Mouse (Mus musculus): ENCODE data around the gene Pkp1. TPM values are rescaled to one million over a fixed set of nuclear protein-coding genes. Genes with fewer than 3 reads are reported as not detected.

Pkp1 gene
- polyA plus RNA-seq, 1 experiment from 2014 or later: 0.04 TPM

DNA sequence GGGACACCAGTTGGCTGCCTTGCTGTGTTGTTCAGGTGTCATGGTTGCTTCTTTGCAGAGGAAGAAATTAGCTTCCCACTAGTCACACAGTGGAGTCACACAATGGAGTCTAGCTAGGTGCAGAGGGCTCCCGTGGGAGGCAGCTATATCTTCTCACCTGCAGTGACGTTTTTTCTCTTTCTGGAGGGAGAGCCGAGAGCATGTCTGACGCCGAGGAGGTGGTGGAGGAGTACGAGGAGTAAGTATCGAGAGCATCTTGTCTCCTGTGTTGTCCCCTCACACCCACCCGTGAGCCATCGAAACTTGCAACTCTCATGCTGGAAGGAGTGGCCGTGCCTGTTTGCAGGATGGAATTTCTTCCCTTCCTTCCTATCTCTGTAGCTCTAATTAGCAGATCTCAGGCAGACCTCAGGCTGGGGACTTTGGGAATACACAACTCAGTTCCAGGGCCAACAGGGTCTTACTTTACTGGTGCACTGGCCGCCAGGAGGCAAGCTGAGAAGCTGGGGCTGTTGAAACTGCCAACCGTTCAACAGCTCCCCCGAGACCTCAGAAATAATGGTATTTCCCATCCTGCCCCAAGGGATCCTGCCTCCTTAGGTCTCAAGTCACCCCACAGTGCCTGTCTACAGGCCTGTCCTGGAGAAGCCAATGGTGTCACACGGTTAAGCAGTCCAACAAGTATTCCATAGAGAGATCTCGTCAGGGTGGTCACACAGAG is 78.2 kb downstream of the Pkp1 start:
- Histone ChIP-seq H3K9ac (peak overlapping the region; percentile 73), H3K36me3 (peaks cover 66% of the 10 kb centered on the region), H3K27ac (ENCODE audit: poor library complexity, severe bottlenecking) (peak overlapping the region; percentile 78), H3K4me3 (peak overlapping the region; percentile 25), H3K9me3 (replicated peaks) (no peaks in the 10 kb centered on the region), H3K27me3 (replicated peaks) (no peaks in the 10 kb centered on the region), H3K4me2 (peak overlapping the region; percentile 57), H3K4me1 (replicated peaks) (peaks cover 77% of the 10 kb centered on the region)
- no peak for ATAC-seq (ENCODE audit: insufficient number of reproducible peaks, low FRiP score)
- WGBS: 31% methylated on average over 15 of the region's 15 CpGs

DNA sequence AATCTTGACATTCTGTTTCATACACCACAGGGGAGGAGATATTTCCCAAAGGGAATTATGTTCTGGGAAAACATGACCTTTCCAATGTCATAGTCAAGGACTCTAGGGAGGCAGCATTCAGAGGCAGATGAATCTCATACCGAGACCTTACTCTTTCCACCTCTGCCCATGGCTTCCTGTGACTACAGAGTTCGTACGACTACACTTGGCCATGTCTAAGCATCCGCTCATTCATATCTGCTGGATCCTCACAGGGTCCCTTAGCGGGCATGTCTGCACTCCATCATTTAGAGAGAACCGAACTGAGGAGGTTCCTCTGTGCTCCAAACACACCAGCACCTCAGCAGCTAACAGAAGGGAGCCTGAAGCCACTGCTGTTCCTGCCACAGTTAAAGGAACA is 79.9 kb downstream of the Pkp1 start:
- Histone ChIP-seq H3K9me3 (replicated peaks) (no peaks in the 10 kb centered on the region), H3K27me3 (replicated peaks) (no peaks in the 10 kb centered on the region), H3K9ac (peak overlapping the region; percentile 95), H3K36me3 (peaks cover 49% of the 10 kb centered on the region), H3K4me1 (replicated peaks) (peaks cover 77% of the 10 kb centered on the region), H3K27ac (ENCODE audit: poor library complexity, severe bottlenecking) (peak overlapping the region; percentile 96), H3K4me2 (peak overlapping the region; percentile 68), H3K4me3 (peak overlapping the region; percentile 67)
- 49% methylated on average over 6 of the region's 6 CpGs for WGBS
- ATAC-seq (ENCODE audit: insufficient number of reproducible peaks, low FRiP score): no peak

DNA sequence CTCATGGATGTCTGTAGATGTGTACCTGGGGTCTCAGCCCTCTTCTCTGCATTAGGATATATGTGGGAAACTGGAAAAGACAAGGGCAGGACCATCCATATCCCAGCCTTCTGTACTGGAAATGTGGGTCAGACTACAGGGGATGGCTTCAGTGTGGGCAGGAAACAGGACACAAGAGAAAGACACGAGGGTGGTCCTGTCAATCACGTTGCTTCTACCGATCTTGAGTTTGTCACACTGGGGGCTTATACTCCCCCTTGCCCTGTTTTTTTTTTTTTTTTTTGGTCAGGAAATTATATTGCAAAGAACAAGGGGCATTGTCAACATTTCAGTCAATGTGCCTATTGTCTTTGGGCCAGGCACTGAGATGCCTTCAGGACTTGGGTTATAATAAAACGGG is 80.4 kb downstream of the Pkp1 start:
- Histone ChIP-seq H3K9me3 (replicated peaks) (no peaks in the 10 kb centered on the region), H3K36me3 (peaks cover 44% of the 10 kb centered on the region), H3K27ac (ENCODE audit: poor library complexity, severe bottlenecking) (peak overlapping the region; percentile 96), H3K27me3 (replicated peaks) (no peaks in the 10 kb centered on the region), H3K9ac (peak overlapping the region; percentile 95), H3K4me1 (replicated peaks) (peaks cover 77% of the 10 kb centered on the region), H3K4me2 (peak overlapping the region; percentile 68), H3K4me3 (peak overlapping the region; percentile 67)
- no peak for ATAC-seq (ENCODE audit: insufficient number of reproducible peaks, low FRiP score)
- 32% methylated on average over 4 of the region's 4 CpGs for WGBS

DNA sequence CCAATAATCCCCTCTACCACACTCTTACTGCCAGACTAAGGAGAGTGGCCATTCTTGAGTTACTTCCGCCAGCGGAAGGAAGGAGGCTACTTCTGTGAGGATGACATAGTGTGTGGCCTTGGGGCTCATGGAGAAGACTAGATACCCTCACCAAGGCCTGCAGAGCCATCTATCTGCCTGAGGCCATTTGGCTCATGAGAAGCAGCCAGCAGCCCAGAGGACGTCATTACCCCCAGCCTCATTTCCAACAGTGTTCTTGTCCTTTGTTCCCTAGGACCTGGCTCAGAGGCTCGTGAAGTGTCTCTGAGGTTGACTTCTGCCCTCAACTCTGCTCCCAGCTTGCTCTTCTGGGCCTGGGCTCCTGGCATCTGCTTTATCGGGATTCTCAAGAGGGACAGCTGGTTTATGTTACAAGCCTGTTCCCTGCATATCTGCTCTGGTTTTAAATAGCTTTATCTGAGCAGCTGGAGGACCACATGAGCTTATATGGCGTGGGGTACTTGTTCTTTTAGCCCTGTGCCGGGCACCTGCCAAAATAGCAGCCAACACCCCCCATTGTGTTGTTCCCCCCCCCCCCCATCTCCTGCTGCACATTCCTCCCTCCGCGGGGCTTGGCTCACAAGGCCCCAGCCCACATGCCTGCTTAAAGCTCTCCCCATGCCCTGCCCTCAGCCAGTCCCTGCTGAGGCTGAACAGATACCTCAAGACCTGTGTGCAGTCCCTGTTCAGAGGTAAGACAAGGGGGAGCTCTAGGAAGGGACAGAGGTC is 83.1 kb downstream of the Pkp1 start, which contains the start of gene Tnnt2:
Gene Tnnt2, plus strand, starts transcription at position 639 of the 768 bp plus-strand sequence.
- peaks cover 72% of the 10 kb centered on the region for H3K4me1 ChIP-seq (replicated peaks)
- ATAC-seq (ENCODE audit: insufficient number of reproducible peaks, low FRiP score): peak; percentile 80
- H3K36me3 ChIP-seq: peaks cover 19% of the 10 kb centered on the region
- H3K9me3 ChIP-seq (replicated peaks): no peaks in the 10 kb centered on the region
- peak within 1 kb of the TSS; percentile 97 for H3K27ac ChIP-seq (ENCODE audit: poor library complexity, severe bottlenecking)
- H3K9ac ChIP-seq: peak within 1 kb of the TSS; percentile 95
- H3K4me3 ChIP-seq: peak within 1 kb of the TSS; percentile 67
- H3K27me3 ChIP-seq (replicated peaks): no peaks in the 10 kb centered on the region
- H3K4me2 ChIP-seq: peak within 1 kb of the TSS; percentile 68
- WGBS: 17% methylated on average over 9 of the region's 9 CpGs

DNA sequence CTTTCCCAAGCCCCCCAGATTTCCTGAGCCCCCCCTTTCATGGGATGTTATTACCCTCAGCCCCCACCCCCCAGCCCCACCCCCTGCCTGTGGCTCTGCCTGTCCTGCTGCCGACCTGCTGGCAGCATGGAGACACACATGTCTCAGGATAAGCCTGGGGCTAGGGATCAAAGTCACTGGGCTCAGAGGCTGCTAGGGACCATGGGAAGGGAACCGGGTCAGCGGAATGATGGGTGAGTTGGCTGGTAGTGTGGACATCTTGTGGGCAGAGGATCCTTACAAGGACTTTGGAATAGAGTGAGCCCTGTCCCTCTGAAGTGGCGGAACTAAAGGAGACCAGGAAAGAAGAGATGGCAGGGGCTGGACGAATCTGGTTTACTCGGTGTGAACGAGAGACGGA is 84.0 kb downstream of the Pkp1 start:
- peaks cover 71% of the 10 kb centered on the region for H3K4me1 ChIP-seq (replicated peaks)
- no peaks in the 10 kb centered on the region for H3K27me3 ChIP-seq (replicated peaks)
- ATAC-seq (ENCODE audit: insufficient number of reproducible peaks, low FRiP score): no peak
- H3K9me3 ChIP-seq (replicated peaks): no peaks in the 10 kb centered on the region
- H3K9ac ChIP-seq: peak overlapping the region; percentile 34; the same call in 1 of the 2 replicates
- no peak overlapping the region for H3K4me3 ChIP-seq
- no peak overlapping the region for H3K4me2 ChIP-seq
- H3K27ac ChIP-seq (ENCODE audit: poor library complexity, severe bottlenecking): peak overlapping the region; percentile 97
- peaks cover 10% of the 10 kb centered on the region; the same call in 1 of the 2 replicates for H3K36me3 ChIP-seq
- 64% methylated on average over 8 of the region's 8 CpGs for WGBS

DNA sequence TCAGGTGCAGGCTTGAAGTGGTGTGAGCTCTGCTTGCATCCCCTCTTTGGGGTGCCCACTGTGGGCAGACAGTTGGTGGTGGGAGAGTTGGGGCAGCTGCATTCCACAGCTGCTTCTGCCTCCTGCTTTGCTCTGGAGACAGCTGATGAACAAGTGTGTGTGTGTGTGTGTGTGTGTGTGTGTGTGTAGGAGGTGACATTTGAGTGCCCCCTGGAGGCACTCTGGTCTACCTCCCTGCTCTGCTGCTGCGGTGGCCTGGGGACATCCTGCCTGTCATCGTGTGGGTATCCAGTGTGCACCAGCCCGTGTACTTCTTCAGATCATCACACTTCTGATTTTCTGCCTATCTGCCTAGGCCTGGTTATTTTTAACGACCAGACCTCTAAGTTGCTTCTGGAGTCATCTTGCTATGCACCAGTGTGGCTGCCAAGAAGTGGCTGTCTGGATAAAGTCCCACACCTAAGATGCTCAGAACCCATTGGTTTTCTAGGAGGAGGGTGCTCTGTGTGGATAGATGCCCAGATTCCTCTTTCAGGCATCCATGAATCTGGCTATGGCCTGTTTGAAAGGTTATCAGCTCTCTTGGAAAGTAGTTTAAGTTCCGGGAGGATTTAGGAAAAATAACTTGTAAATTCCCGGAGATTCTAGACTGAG is 84.7 kb downstream of the Pkp1 start:
- WGBS: 37% methylated on average over 6 of the region's 6 CpGs
- Histone ChIP-seq H3K9ac (peak overlapping the region; percentile 34; the same call in 1 of the 2 replicates), H3K4me3 (no peak overlapping the region), H3K27ac (ENCODE audit: poor library complexity, severe bottlenecking) (peak overlapping the region; percentile 97), H3K4me1 (replicated peaks) (peaks cover 74% of the 10 kb centered on the region), H3K9me3 (replicated peaks) (no peaks in the 10 kb centered on the region), H3K36me3 (peaks cover 7% of the 10 kb centered on the region; the same call in 1 of the 2 replicates), H3K4me2 (no peak overlapping the region), H3K27me3 (replicated peaks) (no peaks in the 10 kb centered on the region)
- ATAC-seq (ENCODE audit: insufficient number of reproducible peaks, low FRiP score): no peak

DNA sequence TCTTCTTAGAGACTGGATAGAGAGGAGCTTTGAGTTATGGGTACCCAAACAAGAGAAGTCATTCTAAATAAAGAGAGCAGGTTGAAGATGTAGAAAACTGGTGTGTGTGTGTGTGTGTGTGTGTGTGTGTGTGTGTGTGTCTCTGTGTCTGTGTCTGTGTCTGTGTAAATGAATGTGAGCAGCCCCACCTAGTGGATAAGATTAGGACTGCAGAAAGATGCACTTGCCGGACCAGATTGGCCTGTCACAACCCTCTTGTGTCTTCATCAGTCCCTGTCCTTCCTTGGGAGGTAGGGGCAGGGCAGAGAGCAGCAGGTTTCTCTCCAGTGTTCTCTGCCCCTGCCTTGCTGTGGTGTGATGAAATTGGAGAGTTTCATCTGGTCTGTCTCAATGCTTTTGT is 90.1 kb downstream of the Pkp1 start:
- Histone ChIP-seq H3K9ac (no peak overlapping the region), H3K27me3 (replicated peaks) (no peaks in the 10 kb centered on the region; the same call in 1 of the 2 replicates), H3K9me3 (replicated peaks) (no peaks in the 10 kb centered on the region), H3K4me1 (replicated peaks) (peaks cover 40% of the 10 kb centered on the region), H3K4me2 (no peak overlapping the region), H3K36me3 (no peaks in the 10 kb centered on the region), H3K27ac (ENCODE audit: poor library complexity, severe bottlenecking) (no peak overlapping the region), H3K4me3 (no peak overlapping the region)
- WGBS: 29% methylated on average over 1 of the region's 1 CpGs
- no peak for ATAC-seq (ENCODE audit: insufficient number of reproducible peaks, low FRiP score)

DNA sequence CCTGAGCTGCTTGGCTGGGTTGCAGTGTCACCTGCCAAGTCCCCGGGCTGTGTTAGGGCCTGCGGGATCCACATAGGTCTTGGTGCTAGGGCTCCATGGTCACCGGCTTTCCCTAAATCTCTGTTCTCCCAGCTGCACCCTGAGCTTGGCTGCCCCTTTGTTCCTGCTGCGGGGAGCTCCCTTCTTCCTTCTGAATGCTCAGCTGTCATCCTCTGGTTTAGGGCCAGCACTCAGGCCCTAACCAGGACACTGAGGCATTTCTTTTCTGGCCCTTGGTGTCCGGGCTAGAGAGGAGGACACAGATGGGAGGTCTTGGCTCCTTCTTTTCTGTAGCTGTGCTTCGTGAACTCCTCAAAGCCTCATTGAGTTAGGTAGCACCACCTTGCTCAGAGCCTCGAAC is 97.2 kb downstream of the Pkp1 start:
- Histone ChIP-seq H3K9me3 (replicated peaks) (no peaks in the 10 kb centered on the region), H3K4me2 (no peak overlapping the region), H3K9ac (no peak overlapping the region), H3K4me3 (no peak overlapping the region), H3K27ac (ENCODE audit: poor library complexity, severe bottlenecking) (no peak overlapping the region), H3K36me3 (no peaks in the 10 kb centered on the region), H3K4me1 (replicated peaks) (peaks cover 33% of the 10 kb centered on the region; the same call in 1 of the 2 replicates), H3K27me3 (replicated peaks) (peaks cover 50% of the 10 kb centered on the region)
- no peak for ATAC-seq (ENCODE audit: insufficient number of reproducible peaks, low FRiP score)
- WGBS: 85% methylated on average over 7 of the region's 7 CpGs

Other genes starting within 250 kb of the Pkp1 start
- gene Csrp1, start 199.1 kb downstream of the Pkp1 start, polyA plus RNA-seq (2016; fragmentation: Nextera tagmentation; extraction: Ambion mirVana): 266 and 270 TPM in 2 replicates
- 73.0 and 74.1 TPM in 2 replicates for gene Phlda3, start 153.1 kb downstream of the Pkp1 start, polyA plus RNA-seq (2016; fragmentation: Nextera tagmentation; extraction: Ambion mirVana)
- gene Tnni1, start 139.8 kb downstream of the Pkp1 start, polyA plus RNA-seq (2016; fragmentation: Nextera tagmentation; extraction: Ambion mirVana): 3,113 and 3,172 TPM in 2 replicates
- gene Lad1, start 100.6 kb downstream of the Pkp1 start, polyA plus RNA-seq (2016; fragmentation: Nextera tagmentation; extraction: Ambion mirVana): 3.0 and 3.3 TPM in 2 replicates
- gene Tnnt2, start 82.9 kb downstream of the Pkp1 start, polyA plus RNA-seq (2016; fragmentation: Nextera tagmentation; extraction: Ambion mirVana): 5,319 and 5,490 TPM in 2 replicates
- gene Igfn1, start 87.1 kb upstream of the Pkp1 start, polyA plus RNA-seq (2016; fragmentation: Nextera tagmentation; extraction: Ambion mirVana): 0.06 TPM in 1 of 2 replicates, not detected in the other
- gene Tmem9, start 88.9 kb upstream of the Pkp1 start, polyA plus RNA-seq (2016; fragmentation: Nextera tagmentation; extraction: Ambion mirVana): 126 and 131 TPM in 2 replicates
- not detected in 2 replicates for gene Ascl5, start 131.6 kb upstream of the Pkp1 start, polyA plus RNA-seq (2016; fragmentation: Nextera tagmentation; extraction: Ambion mirVana)
- gene Cacna1s, start 133.5 kb upstream of the Pkp1 start, polyA plus RNA-seq (2016; fragmentation: Nextera tagmentation; extraction: Ambion mirVana): 0.57 and 0.78 TPM in 2 replicates
- 3.3 and 3.4 TPM in 2 replicates for gene Kif21b, start 212.2 kb upstream of the Pkp1 start, polyA plus RNA-seq (2016; fragmentation: Nextera tagmentation; extraction: Ambion mirVana)